Mouse (Mus musculus) MEL (cell line): ENCODE measurements at regions not wholly inside any gene's neighbourhood (a gene's known extent, or its start where the extent isn't known, plus 50 kb on each side); places are given as distances from the start of the nearest gene placed in this dataset.

Experiments used
- CTCF ChIP-seq, 3 experiments: IDR thresholded peaks in 2 of 3; conservative IDR thresholded peaks in 1 of 3; 2 replicates each; pipeline ENCODE4 v1.5.1; 2011 to 2012; ENCODE audit warnings: low read length in 3 of 3, low read depth in 2 of 3, mild to moderate bottlenecking in 2 of 3, improper control_type of control experiment in 1 of 3, inconsistent platforms in 1 of 3, mixed read lengths in 1 of 3, moderate library complexity in 1 of 3; ENCODE audit not compliant: control insufficient read depth in 1 of 3, insufficient read depth in 1 of 3, poor library complexity in 1 of 3, severe bottlenecking in 1 of 3
- E2F4 ChIP-seq: IDR thresholded peaks from 2 replicates; pipeline ENCODE4 v1.6.1; 2011; ENCODE audit warnings: low read depth, low read length, improper control_type of control experiment, borderline replicate concordance
- EP300 ChIP-seq, 2 experiments: IDR thresholded peaks; 2 replicates each; pipeline ENCODE4 v1.6.1; 2011; ENCODE audit warnings: improper control_type of control experiment in 2 of 2, low read length in 2 of 2, low read depth in 1 of 2, mild to moderate bottlenecking in 1 of 2
- HCFC1 ChIP-seq: IDR thresholded peaks from 2 replicates; pipeline ENCODE4 v1.6.1; 2012; ENCODE audit warnings: low read depth, mild to moderate bottlenecking, inconsistent platforms, low read length, improper control_type of control experiment, moderate library complexity
- KAT2A ChIP-seq: conservative IDR thresholded peaks from 2 replicates; pipeline ENCODE4 v1.6.1; 2012; ENCODE audit warnings: low read depth, low read length, improper control_type of control experiment, inconsistent platforms
- MAX ChIP-seq: IDR thresholded peaks from 2 replicates; pipeline ENCODE4 v1.6.1; 2011; ENCODE audit warnings: low read length, improper control_type of control experiment
- MAZ ChIP-seq: IDR thresholded peaks from 2 replicates; pipeline ENCODE4 v1.6.1; 2012; ENCODE audit warnings: low read depth, mild to moderate bottlenecking, inconsistent platforms, low read length, improper control_type of control experiment
- MYB ChIP-seq: IDR thresholded peaks from 2 replicates; pipeline ENCODE4 v1.6.1; 2011; ENCODE audit warnings: mild to moderate bottlenecking, low read depth, low read length, improper control_type of control experiment
- MYC ChIP-seq: IDR thresholded peaks from 2 replicates; pipeline ENCODE4 v1.6.1; 2011; ENCODE audit warnings: low read depth, mild to moderate bottlenecking, low read length, improper control_type of control experiment, moderate library complexity
- POLR2A ChIP-seq, 2 experiments: IDR thresholded peaks; 2 replicates each; pipeline ENCODE4 v1.6.1; 2011 to 2012; ENCODE audit warnings: low read length in 2 of 2, mild to moderate bottlenecking in 2 of 2, control low read depth in 1 of 2, improper control_type of control experiment in 1 of 2, low read depth in 1 of 2, moderate library complexity in 1 of 2; ENCODE audit not compliant: control insufficient read depth in 1 of 2, insufficient read depth in 1 of 2, poor library complexity in 1 of 2
- POLR2AphosphoS2 ChIP-seq: IDR thresholded peaks from 2 replicates; pipeline ENCODE4 v1.6.1; 2011; ENCODE audit warnings: low read length, improper control_type of control experiment
- RCOR1 ChIP-seq: IDR thresholded peaks from 2 replicates; pipeline ENCODE4 v1.6.1; 2012; ENCODE audit warnings: low read depth, mild to moderate bottlenecking, inconsistent platforms, low read length, improper control_type of control experiment
- USF2 ChIP-seq, 2 experiments: IDR thresholded peaks; 2 replicates each; pipeline ENCODE4 v1.6.1; 2011 to 2012; ENCODE audit warnings: improper control_type of control experiment in 2 of 2, low read length in 2 of 2, borderline replicate concordance in 1 of 2, inconsistent platforms in 1 of 2, low read depth in 1 of 2, mild to moderate bottlenecking in 1 of 2; ENCODE audit not compliant: insufficient read depth in 1 of 2

- TF ChIP-seq POLR2A (IDR thresholded peaks at IDR 0.05; ENCODE audit: control insufficient read depth in 1 of 2, insufficient read depth in 1 of 2, low read depth in 1 of 2, low read length in 2 of 2, poor library complexity in 1 of 2) (no peak), USF2 (IDR thresholded peaks at IDR 0.05; ENCODE audit: borderline replicate concordance in 1 of 2, insufficient read depth in 1 of 2, low read depth in 1 of 2, low read length in 2 of 2) (no peak), MAZ (no peak), EP300 (IDR thresholded peaks at IDR 0.05; ENCODE audit: low read depth in 1 of 2, low read length in 2 of 2) (no peak), CTCF (IDR thresholded peaks at IDR 0.05 in 2 of 3, conservative IDR thresholded peaks at IDR 0.05 in 1 of 3; ENCODE audit: control insufficient read depth in 1 of 3, insufficient read depth in 1 of 3, low read depth in 2 of 3, low read length in 3 of 3, poor library complexity in 1 of 3, severe bottlenecking in 1 of 3) (no peak), HCFC1 (no peak), KAT2A (no peak), MYB (no peak), E2F4 (no peak), POLR2AphosphoS2 (no peak), MYC (no peak), RCOR1 (no peak), MAX (no peak)
These were observed 478.4 kb downstream of the Etv1 start for GRCm38 (mm10) chr12:39257571-39257970.
